8 mouse cellular contexts compared by ENCODE assay signal in the genomic region with DNA sequence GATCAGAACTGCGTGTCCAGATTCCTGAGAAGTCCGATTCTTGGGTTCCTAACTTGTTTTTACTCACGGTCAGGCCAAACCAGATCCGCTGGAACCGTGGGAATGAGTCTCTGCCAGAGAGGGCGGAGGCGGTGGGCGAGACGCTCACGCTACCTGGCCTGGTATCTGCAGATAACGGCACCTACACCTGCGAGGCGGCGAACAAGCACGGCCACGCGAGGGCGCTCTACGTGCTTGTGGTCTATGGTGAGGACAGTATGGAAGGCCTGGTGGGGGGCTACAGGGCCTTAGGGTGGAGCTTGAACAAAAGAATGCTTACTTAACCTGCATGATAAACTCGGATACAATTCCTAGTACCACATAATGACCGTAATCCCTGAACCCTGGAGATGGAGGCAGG. TPM values are rescaled to one million over a fixed set of nuclear protein-coding genes. Genes with fewer than 3 reads are reported as not detected.
DNase-seq lines count a peak whose midpoint lies in the region; ATAC-seq lines count a peak whose summit lies in the region.

No protein-coding gene starts in this region.

- 58% methylated on average over 21 of the region's 21 CpGs for WGBS in forebrain, embryonic 14.5 days

- no peak overlapping the region for H3K27ac ChIP-seq in forebrain, embryonic 14.5 days (ENCODE audit: low read depth, low read length)

- no peak overlapping the region for H3K4me2 ChIP-seq in forebrain, embryonic 14.5 days (ENCODE audit: low read length)

- no peak overlapping the region for H3K9ac ChIP-seq in forebrain, embryonic 14.5 days (ENCODE audit: low read length)

- peaks cover 15% of the 10 kb centered on the region for H3K9me3 ChIP-seq in megakaryocyte, embryonic 14.5 days
- no peaks in the 10 kb centered on the region for H3K9me3 ChIP-seq in forebrain, embryonic 14.5 days (replicated peaks; ENCODE audit: control insufficient read depth, low read length)

- H3K27me3 ChIP-seq in megakaryocyte, embryonic 14.5 days (replicated peaks): peaks cover 72% of the 10 kb centered on the region
- no peaks in the 10 kb centered on the region for H3K27me3 ChIP-seq in forebrain, embryonic 14.5 days (replicated peaks; ENCODE audit: control insufficient read depth, insufficient read depth, low read length)

- peak overlapping the region; percentile 5 for H3K4me3 ChIP-seq in megakaryocyte, embryonic 14.5 days (replicated peaks)
- H3K4me3 ChIP-seq in forebrain, embryonic 14.5 days (ENCODE audit: low read depth, low read length): no peak overlapping the region

- H3K4me1 ChIP-seq in megakaryocyte, embryonic 14.5 days: peaks cover 14% of the 10 kb centered on the region
- peaks cover 21% of the 10 kb centered on the region for H3K4me1 ChIP-seq in forebrain, embryonic 14.5 days (ENCODE audit: control insufficient read depth, insufficient read depth, low read length)

- no peak for ATAC-seq in megakaryocyte, adult 5-6 weeks (ENCODE audit: poor library complexity, severe bottlenecking)
- no peak for ATAC-seq in erythroid progenitor cell, adult 5-6 weeks (replicated peaks; ENCODE audit: low FRiP score, poor library complexity, severe bottlenecking)
- no peak for ATAC-seq in forebrain, embryonic 14.5 days

- DNase-seq in cerebellum, postnatal 14 days: peak; percentile 63 to 70
- DNase-seq in cerebellum, adult 8-10 months: no peak
- peak; percentile 41 for DNase-seq in lung, postnatal 10 days
- DNase-seq in thymus, postnatal 36 days: peak; percentile 53 to 54
- no peak for DNase-seq in forebrain, embryonic 14.5 days (ENCODE audit: low spot score)

- no peaks in the 10 kb centered on the region for H3K36me3 ChIP-seq in megakaryocyte, embryonic 14.5 days (replicated peaks; ENCODE audit: low read length)
- peaks cover 48% of the 10 kb centered on the region for H3K36me3 ChIP-seq in forebrain, embryonic 14.5 days (ENCODE audit: control insufficient read depth, insufficient read depth, low read length)

RNA-seq across cellular contexts. Expression of a gene that starts 5.3 kb away (rescaled TPM):
- polyA plus RNA-seq in megakaryocyte, embryonic 14.5 days (2012; ENCODE audit: insufficient read depth, low replicate concordance): 33.9 and 51.4 TPM in 2 replicates
- total RNA-seq in megakaryocyte, adult 5-6 weeks (2015): 0.69 TPM in 1 of 2 replicates, not detected in the other
- total RNA-seq in megakaryocyte, adult 5-6 weeks (2017): 0.40 TPM in 1 of 2 replicates, not detected in the other
- 0.84 TPM in 1 of 2 replicates, not detected in the other for total RNA-seq in erythroid progenitor cell, adult 5-6 weeks (2015; ENCODE audit: low replicate concordance)
- total RNA-seq in erythroid progenitor cell, adult 5-6 weeks (2017; ENCODE audit: low replicate concordance): 2.0 TPM in 1 of 2 replicates, not detected in the other
- 178 and 205 TPM in 2 replicates for polyA plus RNA-seq in forebrain, embryonic 14.5 days (2014; fragmentation: Nextera tagmentation; extraction: Ambion mirVana)

RNA-seq across cellular contexts. Expression of a gene that starts 10.8 kb away (rescaled TPM):
- not detected in 2 replicates for polyA plus RNA-seq in megakaryocyte, embryonic 14.5 days (2012; ENCODE audit: insufficient read depth, low replicate concordance)
- not detected in 2 replicates for total RNA-seq in megakaryocyte, adult 5-6 weeks (2015)
- not detected in 2 replicates for total RNA-seq in megakaryocyte, adult 5-6 weeks (2017)
- total RNA-seq in erythroid progenitor cell, adult 5-6 weeks (2015; ENCODE audit: low replicate concordance): not detected in 2 replicates
- not detected in 2 replicates for total RNA-seq in erythroid progenitor cell, adult 5-6 weeks (2017; ENCODE audit: low replicate concordance)
- polyA plus RNA-seq in forebrain, embryonic 14.5 days (2014; fragmentation: Nextera tagmentation; extraction: Ambion mirVana): 0.20 and 0.45 TPM in 2 replicates

RNA-seq across cellular contexts. Expression of a gene that starts 19.7 kb away (rescaled TPM):
- polyA plus RNA-seq in megakaryocyte, embryonic 14.5 days (2012; ENCODE audit: insufficient read depth, low replicate concordance): not detected in 2 replicates
- total RNA-seq in megakaryocyte, adult 5-6 weeks (2015): not detected in 2 replicates
- not detected in 2 replicates for total RNA-seq in megakaryocyte, adult 5-6 weeks (2017)
- not detected in 2 replicates for total RNA-seq in erythroid progenitor cell, adult 5-6 weeks (2015; ENCODE audit: low replicate concordance)
- not detected in 2 replicates for total RNA-seq in erythroid progenitor cell, adult 5-6 weeks (2017; ENCODE audit: low replicate concordance)
- 26.3 and 29.0 TPM in 2 replicates for polyA plus RNA-seq in forebrain, embryonic 14.5 days (2014; fragmentation: Nextera tagmentation; extraction: Ambion mirVana)

RNA-seq across cellular contexts. Expression of a gene that starts 29.0 kb away (rescaled TPM):
- polyA plus RNA-seq in megakaryocyte, embryonic 14.5 days (2012; ENCODE audit: insufficient read depth, low replicate concordance): 2.9 and 3.1 TPM in 2 replicates
- 2.4 and 2.7 TPM in 2 replicates for total RNA-seq in megakaryocyte, adult 5-6 weeks (2015)
- 2.4 and 2.5 TPM in 2 replicates for total RNA-seq in megakaryocyte, adult 5-6 weeks (2017)
- 1.1 and 1.3 TPM in 2 replicates for total RNA-seq in erythroid progenitor cell, adult 5-6 weeks (2015; ENCODE audit: low replicate concordance)
- 0.90 and 2.8 TPM in 2 replicates for total RNA-seq in erythroid progenitor cell, adult 5-6 weeks (2017; ENCODE audit: low replicate concordance)
- polyA plus RNA-seq in forebrain, embryonic 14.5 days (2014; fragmentation: Nextera tagmentation; extraction: Ambion mirVana): 19.5 and 25.1 TPM in 2 replicates

RNA-seq across cellular contexts. Expression of a gene that starts 39.2 kb away (rescaled TPM):
- polyA plus RNA-seq in megakaryocyte, embryonic 14.5 days (2012; ENCODE audit: insufficient read depth, low replicate concordance): 14.6 and 56.5 TPM in 2 replicates
- total RNA-seq in megakaryocyte, adult 5-6 weeks (2015): 100 and 110 TPM in 2 replicates
- 96.3 and 124 TPM in 2 replicates for total RNA-seq in megakaryocyte, adult 5-6 weeks (2017)
- 2.9 and 6.1 TPM in 2 replicates for total RNA-seq in erythroid progenitor cell, adult 5-6 weeks (2015; ENCODE audit: low replicate concordance)
- total RNA-seq in erythroid progenitor cell, adult 5-6 weeks (2017; ENCODE audit: low replicate concordance): 1.1 and 7.2 TPM in 2 replicates
- 1.4 and 2.0 TPM in 2 replicates for polyA plus RNA-seq in forebrain, embryonic 14.5 days (2014; fragmentation: Nextera tagmentation; extraction: Ambion mirVana)

Comparison
In these comparisons a context has a peak if more than half of its experiments do, and no peak if none do; other contexts are left out.
1. DNase-seq: peak in cerebellum, postnatal 14 days (2 of 2), lung, postnatal 10 days (single experiment) and thymus, postnatal 36 days (2 of 2); none in cerebellum, adult 8-10 months (single experiment) and forebrain, embryonic 14.5 days (single experiment).